Mouse (Mus musculus) embryonic facial prominence, embryonic 10.5 days (tissue): Measurements from ENCODE around the gene Anapc2. TPM values are rescaled to one million over a fixed set of nuclear protein-coding genes. Genes with fewer than 3 reads are reported as not detected.
A peak's percentile ranks its signal among the peaks of the same experiment; 100 is the strongest.
"Not testable (repeated sequence)": the region's sequence is repeated elsewhere in the genome, so short reads cannot be mapped to it uniquely, and the experiment has no call there.

Source experiments
- DNase-seq: peaks from one replicate; pipeline ENCODE4 v3.0.0-alpha.2; 2017; ENCODE audit warnings: low spot score
- H3K27ac ChIP-seq: fragments of 300-500 bp; sonication (generic); replicated peaks from 2 replicates; pipeline ENCODE4 v1.5.1; 2016; ENCODE audit warnings: mild to moderate bottlenecking
- H3K27me3 ChIP-seq: fragments of 300-500 bp; sonication (generic); replicated peaks from 2 replicates; pipeline ENCODE4 v1.6.1; 2016; ENCODE audit warnings: low read depth, mild to moderate bottlenecking; ENCODE audit not compliant: poor library complexity, severe bottlenecking
- H3K36me3 ChIP-seq: fragments of 300-500 bp; sonication (generic); replicated peaks from 2 replicates; pipeline ENCODE4 v1.6.1; 2016; ENCODE audit warnings: mild to moderate bottlenecking, moderate library complexity
- H3K4me1 ChIP-seq: fragments of 300-500 bp; sonication (generic); 2 replicates; pipeline ENCODE4 v1.6.1; 2016
- H3K4me3 ChIP-seq: fragments of 300-500 bp; sonication (generic); 2 replicates; pipeline ENCODE4 v1.5.1; 2016; ENCODE audit warnings: mild to moderate bottlenecking, moderate library complexity
- H3K9me3 ChIP-seq: fragments of 300-500 bp; sonication (generic); 2 replicates; pipeline ENCODE4 v1.6.1; 2016; ENCODE audit warnings: mild to moderate bottlenecking
- WGBS: fragments of 180-500 bp; shearing (Covaris S2); methylation state at CpG from one replicate; pipeline ENCODE4 v1.1.7; 2016; 5-methylcytosine and 5-hydroxymethylcytosine counted together
- polyA plus RNA-seq: library from polyadenylated mRNA; unstranded; fragments of >200 nt; fragmentation: Nextera tagmentation; extraction: Ambion mirVana; gene quantifications from 2 replicates; pipeline ENCODE4 v1.2.1, GENCODE M21; 2016

Anapc2 gene
- polyA plus RNA-seq, 1 experiment from 2014 or later, result 147 TPM

GRCm38 (mm10) chr2:25243342-25243741 lies 28.9 kb upstream of the Anapc2 start:
- H3K27ac ChIP-seq, result no peak overlapping the region
- 78% methylated on average over 8 of the region's 8 CpGs for WGBS

GRCm38 (mm10) chr2:25244144-25244543 lies 28.1 kb upstream of the Anapc2 start:
- peaks cover 44% of the 10 kb centered on the region for H3K27me3 ChIP-seq
- H3K36me3 ChIP-seq, result peaks cover 44% of the 10 kb centered on the region
- H3K4me3 ChIP-seq, result no peak overlapping the region
- H3K9me3 ChIP-seq, result no peaks in the 10 kb centered on the region
- WGBS, result 90% methylated on average over 4 of the region's 4 CpGs
- H3K4me1 ChIP-seq, result peaks cover 33% of the 10 kb centered on the region
- no peak overlapping the region for H3K27ac ChIP-seq
- DNase-seq, result no peak

More at GRCm38 (mm10) chr2:25243342-25243741, 28.9 kb upstream of the Anapc2 start:
- Histone ChIP-seq H3K27me3 (peaks cover 48% of the 10 kb centered on the region), H3K9me3 (no peaks in the 10 kb centered on the region), H3K36me3 (peaks cover 36% of the 10 kb centered on the region), H3K4me3 (peak overlapping the region; percentile 69; the same call in 1 of the 2 replicates), H3K4me1 (peaks cover 33% of the 10 kb centered on the region)
- no peak for DNase-seq

DNA sequence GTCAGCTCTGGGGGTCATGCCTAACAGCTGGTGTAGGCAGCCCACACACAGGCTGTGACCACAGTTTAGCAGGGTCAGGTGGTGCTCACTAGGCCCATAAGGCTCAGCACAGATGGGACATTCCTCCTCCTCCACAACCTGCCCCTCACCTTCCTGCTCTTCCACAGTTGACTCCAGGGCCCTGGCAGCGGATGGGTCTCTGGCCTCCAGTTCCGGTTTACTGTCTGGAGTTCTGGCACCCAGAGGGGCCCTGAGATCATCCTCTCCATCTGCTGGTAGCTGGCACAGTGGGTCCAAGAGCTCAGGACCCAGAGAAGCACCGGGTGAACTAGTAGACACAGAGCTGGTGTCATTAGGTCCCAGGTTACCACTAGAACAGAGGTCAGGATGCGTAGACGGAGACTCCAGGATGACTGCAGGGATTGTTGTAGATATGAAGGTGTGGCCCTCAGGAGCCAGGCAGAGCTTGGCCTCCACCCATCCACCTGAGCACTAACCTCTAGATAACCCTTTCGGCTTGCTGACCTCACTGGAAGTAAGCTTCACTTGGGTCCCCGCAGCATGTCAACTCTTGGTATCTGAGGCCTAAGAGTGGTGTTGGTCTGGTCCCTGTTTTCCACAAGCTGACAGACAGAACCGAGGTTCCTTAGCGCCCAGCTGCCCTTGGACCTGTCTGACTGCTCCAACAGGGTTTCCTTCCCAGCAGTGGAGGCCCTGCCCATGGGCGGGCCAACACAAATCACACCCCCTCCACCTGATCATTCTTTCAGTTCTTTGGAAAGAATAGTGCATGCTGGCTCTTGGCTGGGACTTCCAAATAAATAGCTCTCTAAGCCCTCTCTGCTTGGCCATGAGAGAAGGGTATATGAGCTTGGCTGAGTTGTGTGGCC lies 25.9 kb upstream of the Anapc2 start, which contains the start of gene AL732309.1:
TSS of gene AL732309.1 (minus strand) at position 681 of the 890 bp plus-strand sequence.
- H3K27me3 ChIP-seq, result peaks cover 29% of the 10 kb centered on the region
- peaks cover 19% of the 10 kb centered on the region for H3K4me1 ChIP-seq
- no peak within 1 kb of the TSS for H3K27ac ChIP-seq
- no peak for DNase-seq
- H3K9me3 ChIP-seq, result no peaks in the 10 kb centered on the region
- 86% methylated on average over 10 of the region's 10 CpGs for WGBS
- peaks cover 67% of the 10 kb centered on the region for H3K36me3 ChIP-seq
- no peak within 1 kb of the TSS for H3K4me3 ChIP-seq

DNA sequence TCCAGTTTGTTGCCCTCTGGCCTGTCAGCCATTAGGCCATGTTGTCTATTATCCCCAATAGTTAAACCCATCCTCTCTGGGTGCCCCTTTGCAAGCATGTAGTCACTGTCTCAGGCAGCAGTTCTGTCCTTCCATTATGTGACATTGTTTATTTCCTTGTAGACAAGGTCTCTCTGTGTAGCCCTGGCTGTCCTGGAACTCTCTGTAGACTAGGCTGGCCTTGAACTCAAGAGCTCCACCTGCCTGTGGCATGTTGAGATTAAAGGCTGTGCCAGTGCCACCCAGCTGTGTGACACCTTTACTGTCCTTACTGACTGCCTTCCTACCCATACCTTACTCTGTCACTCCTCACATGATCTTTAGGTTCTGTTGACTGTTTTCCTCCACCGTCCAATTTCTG lies 19.9 kb upstream of the Anapc2 start:
- Histone ChIP-seq H3K36me3 (peaks cover 63% of the 10 kb centered on the region), H3K4me1 (peaks cover 20% of the 10 kb centered on the region), H3K27ac (no peak overlapping the region), H3K9me3 (no peaks in the 10 kb centered on the region), H3K4me3 (no peak overlapping the region), H3K27me3 (no peaks in the 10 kb centered on the region)
- 83% methylated on average over 1 of the region's 1 CpGs for WGBS
- DNase-seq, result no peak

DNA sequence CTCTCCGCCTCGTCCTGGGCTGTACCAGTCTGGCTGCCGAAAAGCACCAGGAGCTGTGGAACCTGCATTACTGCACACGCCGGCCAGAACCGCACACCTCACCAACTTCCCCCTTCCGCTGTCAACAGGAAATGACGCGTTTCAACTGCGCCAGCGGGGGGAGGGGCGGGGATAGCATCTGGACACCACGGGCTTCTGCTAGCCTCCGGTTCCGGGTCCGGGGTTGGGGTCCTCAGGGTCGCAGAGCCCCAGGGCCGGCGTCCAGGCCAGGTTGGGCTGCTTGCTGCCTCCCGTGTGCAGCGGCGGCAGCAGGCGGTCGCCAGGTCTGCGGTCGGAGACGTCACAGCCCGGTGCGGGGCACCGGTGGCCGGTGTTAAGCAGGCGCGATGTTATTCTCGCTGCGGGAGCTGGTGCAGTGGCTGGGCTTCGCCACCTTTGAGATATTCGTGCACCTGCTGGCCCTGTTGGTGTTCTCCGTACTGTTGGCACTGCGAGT lies 16.9 kb upstream of the Anapc2 start, which contains the start of gene Tmem203:
TSS of gene Tmem203 (plus strand) at position 156 of the 496 bp plus-strand sequence.
- no peaks in the 10 kb centered on the region for H3K27me3 ChIP-seq
- H3K4me1 ChIP-seq, result peaks cover 20% of the 10 kb centered on the region
- under 1% methylated on average over 39 of the region's 39 CpGs for WGBS
- peaks cover 33% of the 10 kb centered on the region for H3K36me3 ChIP-seq
- H3K27ac ChIP-seq, result peak within 1 kb of the TSS; percentile 93
- DNase-seq, result peak; percentile 95
- peak within 1 kb of the TSS; percentile 99 for H3K4me3 ChIP-seq
- no peaks in the 10 kb centered on the region for H3K9me3 ChIP-seq

GRCm38 (mm10) chr2:25256443-25257109 lies 15.7 kb upstream of the Anapc2 start:
- DNase-seq, result peak; percentile 43
- peak overlapping the region; percentile 99 for H3K4me3 ChIP-seq

DNA sequence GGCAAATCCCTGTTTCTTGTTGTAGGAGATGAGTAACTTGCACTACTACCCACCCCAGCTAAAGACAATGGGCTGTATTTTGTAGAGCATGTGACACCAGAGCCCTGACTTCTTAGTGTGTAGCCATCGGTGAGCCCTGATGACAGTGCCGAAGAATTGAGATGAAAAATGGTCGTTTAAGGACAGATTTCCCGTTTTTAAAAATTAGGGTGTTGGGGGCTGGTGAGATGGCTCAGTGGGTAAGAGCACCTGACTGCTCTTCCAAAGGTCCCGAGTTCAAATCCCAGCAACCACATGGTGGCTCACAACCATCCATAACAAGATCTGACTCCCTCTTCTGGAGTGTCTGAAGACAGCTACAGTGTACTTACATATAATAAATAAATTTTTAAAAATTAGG lies 15.0 kb upstream of the Anapc2 start:
- H3K4me1 ChIP-seq, result peaks cover 27% of the 10 kb centered on the region
- not testable (repeated sequence) for H3K27ac ChIP-seq, DNase-seq, H3K27me3 ChIP-seq, H3K4me3 ChIP-seq, H3K9me3 ChIP-seq
- 89% methylated on average over 5 of the region's 5 CpGs for WGBS
- peaks cover 14% of the 10 kb centered on the region for H3K36me3 ChIP-seq

More at GRCm38 (mm10) chr2:25256443-25257109, 15.7 kb upstream of the Anapc2 start:
- H3K36me3 ChIP-seq, result peaks cover 21% of the 10 kb centered on the region
- peaks cover 20% of the 10 kb centered on the region for H3K4me1 ChIP-seq
- H3K27me3 ChIP-seq, H3K9me3 ChIP-seq, H3K27ac ChIP-seq: not testable (repeated sequence)
- 65% methylated on average over 12 of the region's 12 CpGs for WGBS

- 53% methylated on average over 2 of the region's 2 CpGs for WGBS
- H3K27me3 ChIP-seq, result peaks cover 14% of the 10 kb centered on the region
- no peaks in the 10 kb centered on the region for H3K9me3 ChIP-seq
- H3K36me3 ChIP-seq, result no peaks in the 10 kb centered on the region
- no peak overlapping the region for H3K4me3 ChIP-seq
- no peak overlapping the region for H3K27ac ChIP-seq
- H3K4me1 ChIP-seq, result peaks cover 39% of the 10 kb centered on the region
- no peak for DNase-seq
Observed at GRCm38 (mm10) chr2:25258887-25259286, 13.4 kb upstream of the Anapc2 start.

DNA sequence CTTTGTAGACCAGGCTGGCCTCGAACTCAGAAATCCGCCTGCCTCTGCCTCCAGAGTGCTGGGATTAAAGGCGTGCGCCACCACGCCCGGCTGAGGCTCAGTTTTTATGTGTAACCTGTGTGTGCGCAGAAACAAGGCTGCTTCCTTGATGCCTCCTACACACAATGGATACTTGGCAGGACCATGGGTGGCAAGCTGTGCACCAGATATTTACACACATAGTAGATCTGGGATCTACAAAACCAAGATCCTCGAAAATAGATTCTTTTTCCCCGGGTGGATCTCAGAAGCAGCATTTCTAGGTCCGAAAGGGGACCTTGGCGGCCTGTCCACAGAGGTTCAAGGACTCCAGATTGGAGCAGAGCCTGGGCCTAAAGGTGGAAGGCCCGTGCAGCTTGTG lies 10.4 kb upstream of the Anapc2 start:
- peaks cover 47% of the 10 kb centered on the region for H3K4me1 ChIP-seq
- peak overlapping the region; percentile 85 for H3K4me3 ChIP-seq
- H3K36me3 ChIP-seq, result peaks cover 2% of the 10 kb centered on the region; the same call in 1 of the 2 replicates
- H3K9me3 ChIP-seq, result no peaks in the 10 kb centered on the region
- peaks cover 28% of the 10 kb centered on the region for H3K27me3 ChIP-seq
- peak overlapping the region; percentile 78 for H3K27ac ChIP-seq
- no peak for DNase-seq
- 51% methylated on average over 12 of the region's 12 CpGs for WGBS

DNA sequence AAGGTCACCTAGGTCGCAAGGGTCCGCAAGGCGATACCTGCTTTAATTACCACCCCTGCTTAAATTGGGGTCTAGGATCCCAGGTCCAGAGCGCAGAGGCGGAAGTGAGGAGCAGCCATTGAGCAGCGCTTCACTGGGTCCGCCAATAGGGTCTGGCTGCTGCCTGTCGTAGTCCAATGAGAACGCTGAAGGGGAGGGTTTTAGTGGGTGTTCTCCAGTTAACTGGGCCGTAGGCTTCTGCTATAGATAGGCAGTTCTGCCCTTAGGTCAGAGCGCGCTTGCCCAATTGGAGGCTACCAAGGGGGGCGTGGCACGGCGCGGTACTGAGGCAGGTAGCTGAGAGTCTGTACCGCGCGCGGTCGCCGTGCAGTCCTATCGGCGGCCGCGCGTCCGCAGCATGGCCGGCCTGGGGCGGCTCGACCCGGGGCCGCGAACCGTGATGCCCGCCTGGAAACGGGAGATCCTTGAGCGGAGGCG lies 9.9 kb upstream of the Anapc2 start, which contains the start of gene Tprn:
TSS of gene Tprn (plus strand) at position 328 of the 477 bp plus-strand sequence.
- WGBS, result under 1% methylated on average over 39 of the region's 39 CpGs

DNA sequence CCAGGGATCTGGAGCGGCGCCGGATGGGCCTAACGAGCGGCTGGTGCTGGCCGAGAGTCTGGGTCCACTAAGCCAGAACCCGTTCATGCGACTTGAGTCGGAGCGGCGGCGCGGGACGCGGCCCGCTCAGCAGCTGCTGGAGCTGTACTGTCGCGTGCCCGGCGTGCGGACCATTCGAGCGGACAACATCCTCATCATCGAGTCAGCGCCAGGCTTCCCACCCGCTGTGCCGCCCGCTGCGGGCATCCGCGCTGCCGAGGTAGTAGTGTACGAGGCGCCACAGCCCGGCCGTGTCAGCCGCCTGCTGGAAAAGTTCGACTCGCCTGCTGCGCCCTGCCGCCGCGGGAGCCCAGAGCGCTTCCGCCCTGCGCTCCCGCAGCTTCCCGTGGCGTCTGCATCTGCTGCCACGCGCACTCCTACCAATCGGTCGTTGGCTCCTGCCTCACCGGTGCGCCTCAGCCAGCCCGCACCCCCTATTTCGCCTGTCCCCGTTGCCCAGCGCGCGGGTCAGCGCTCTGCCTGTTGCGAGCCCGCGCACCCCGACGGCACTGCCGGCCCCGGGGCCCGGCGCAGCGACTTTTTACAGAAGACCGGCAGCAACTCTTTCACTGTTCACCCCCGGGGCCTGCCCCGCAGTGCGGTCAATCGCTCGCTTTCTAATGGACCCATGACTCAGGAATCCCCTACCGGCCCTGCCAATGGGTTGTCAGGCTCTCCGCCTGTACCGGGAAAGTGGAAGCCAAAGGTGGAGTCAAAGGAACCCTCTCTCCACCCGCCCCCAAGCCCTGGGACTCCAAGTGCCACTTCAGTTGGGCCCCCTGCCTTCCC lies 9.3 kb upstream of the Anapc2 start:
- H3K27ac ChIP-seq, result peak overlapping the region; percentile 78
- peaks cover 28% of the 10 kb centered on the region for H3K27me3 ChIP-seq
- H3K4me3 ChIP-seq, result peak overlapping the region; percentile 85
- under 1% methylated on average over 82 of the region's 82 CpGs for WGBS
- H3K9me3 ChIP-seq, result no peaks in the 10 kb centered on the region
- peaks cover 12% of the 10 kb centered on the region for H3K36me3 ChIP-seq
- peaks cover 52% of the 10 kb centered on the region for H3K4me1 ChIP-seq
- peak; percentile 64 for DNase-seq

More for the DNA sequence above, 9.9 kb upstream of the Anapc2 start, which contains the start of gene Tprn:
- Histone ChIP-seq H3K27me3 (peaks cover 28% of the 10 kb centered on the region), H3K4me3 (peak within 1 kb of the TSS; percentile 85), H3K4me1 (peaks cover 52% of the 10 kb centered on the region), H3K27ac (peak within 1 kb of the TSS; percentile 78), H3K36me3 (peaks cover 6% of the 10 kb centered on the region; the same call in 1 of the 2 replicates), H3K9me3 (no peaks in the 10 kb centered on the region)
- peak; percentile 95 for DNase-seq
